Mouse (Mus musculus) myocyte (in vitro differentiated cells): ENCODE data around the gene Lypla2.

ENCODE experiments used
- MAX ChIP-seq: IDR thresholded peaks from one replicate; pipeline ENCODE4 v1.6.1; 2011; ENCODE audit warnings: low read depth, mild to moderate bottlenecking, control low read depth
- POLR2A ChIP-seq: IDR thresholded peaks from one replicate; pipeline ENCODE4 v1.6.1; 2011; ENCODE audit warnings: low read depth, mild to moderate bottlenecking, control low read depth, moderate library complexity; ENCODE audit not compliant: insufficient read length
- TCF12 ChIP-seq: IDR thresholded peaks from one replicate; pipeline ENCODE4 v1.6.1; 2011; ENCODE audit warnings: mild to moderate bottlenecking, control low read depth; ENCODE audit not compliant: poor library complexity, insufficient read depth, severe bottlenecking
- USF1 ChIP-seq: IDR thresholded peaks from one replicate; pipeline ENCODE4 v1.6.1; 2011; ENCODE audit warnings: low read depth, mild to moderate bottlenecking, control low read depth, moderate library complexity

- TF ChIP-seq POLR2A (no peak), MAX (no peak), TCF12 (no peak), USF1 (no peak)
Measured at GRCm38 (mm10) chr4:135962198-135962597, 10.2 kb downstream of the Lypla2 start.
